Mouse (Mus musculus): ENCODE data around the gene Ttll5. TPM values are rescaled to one million over a fixed set of nuclear protein-coding genes. Genes with fewer than 3 reads are reported as not detected.

Gene Ttll5
- polyA plus RNA-seq, 1 experiment from 2014 or later: 13.9 TPM

DNA sequence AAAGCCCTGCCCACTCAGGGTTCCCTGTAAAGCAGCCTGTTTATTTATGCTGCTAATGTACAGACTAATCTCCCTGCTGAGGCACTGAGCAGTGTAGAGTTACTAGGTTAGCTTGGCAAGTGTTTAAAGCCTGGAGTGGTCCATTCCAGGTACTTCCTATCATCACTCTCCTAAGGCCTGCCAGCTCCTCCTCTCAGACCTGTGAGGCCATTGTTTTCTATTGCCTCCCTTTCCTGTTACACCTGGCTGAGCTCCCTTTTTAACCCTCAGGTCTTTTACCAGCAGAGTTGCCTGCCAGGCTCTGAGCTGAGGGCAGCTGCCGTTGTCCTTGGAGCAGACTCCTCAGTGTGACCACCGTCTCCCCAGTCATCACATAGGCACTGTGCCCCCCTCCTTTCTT lies 146.3 kb downstream of the Ttll5 start:
- Histone ChIP-seq H3K36me3 (no peaks in the 10 kb centered on the region), H3K4me1 (peaks cover 35% of the 10 kb centered on the region), H3K4me2 (no peak overlapping the region), H3K9ac (no peak overlapping the region), H3K27ac (peak overlapping the region; percentile 35; the same call in 1 of the 2 replicates), H3K9me3 (no peaks in the 10 kb centered on the region), H3K27me3 (no peaks in the 10 kb centered on the region), H3K4me3 (no peak overlapping the region)
- ATAC-seq (ENCODE audit: borderline replicate concordance, extremely low read depth, low FRiP score, low TSS enrichment): no peak
- WGBS: 46% methylated on average over 2 of the region's 2 CpGs

DNA sequence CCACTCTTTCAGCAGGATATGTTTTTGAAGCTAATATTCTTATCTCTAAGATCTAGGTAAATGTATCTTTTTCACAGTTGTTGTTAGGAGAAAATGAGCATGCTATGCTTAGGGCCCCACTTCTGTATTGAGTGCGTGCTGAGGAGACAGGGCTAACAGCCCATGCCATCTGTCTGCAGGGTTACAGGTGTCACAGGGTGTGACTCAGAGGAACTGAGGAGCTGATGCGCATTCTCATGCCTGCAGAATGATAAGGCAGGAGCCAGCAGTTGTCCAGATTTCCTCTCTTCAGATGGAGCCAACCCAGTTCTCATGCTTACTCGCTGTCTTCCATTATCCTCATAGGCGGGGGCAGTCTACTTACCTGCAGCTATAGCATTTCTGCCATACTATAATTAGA lies 147.2 kb downstream of the Ttll5 start:
- Histone ChIP-seq H3K4me1 (peaks cover 35% of the 10 kb centered on the region), H3K36me3 (no peaks in the 10 kb centered on the region), H3K4me2 (no peak overlapping the region), H3K4me3 (no peak overlapping the region), H3K9me3 (no peaks in the 10 kb centered on the region), H3K27me3 (no peaks in the 10 kb centered on the region), H3K9ac (no peak overlapping the region), H3K27ac (no peak overlapping the region)
- ATAC-seq (ENCODE audit: borderline replicate concordance, extremely low read depth, low FRiP score, low TSS enrichment): no peak
- WGBS: 91% methylated on average over 4 of the region's 4 CpGs

DNA sequence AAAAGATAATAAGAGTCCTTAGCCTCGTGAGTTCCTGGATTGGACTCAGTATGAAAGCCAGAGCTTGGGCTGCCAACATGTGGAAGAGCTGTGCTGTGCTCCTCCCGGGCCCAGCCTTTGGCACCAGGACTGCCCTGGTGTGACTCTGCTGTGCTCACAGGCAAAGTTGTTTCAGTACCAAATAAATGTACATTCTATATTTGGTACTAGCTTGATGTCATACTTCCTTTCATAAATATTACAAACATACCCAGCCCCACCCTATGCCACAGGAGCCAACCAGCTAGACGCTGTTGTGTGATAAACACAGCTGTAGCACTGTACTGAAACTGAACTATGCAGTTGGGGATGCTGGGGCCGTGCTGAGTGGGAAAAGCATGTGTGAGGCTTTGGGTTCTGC lies 149.1 kb downstream of the Ttll5 start:
- H3K27me3 ChIP-seq: no peaks in the 10 kb centered on the region
- H3K4me2 ChIP-seq: no peak overlapping the region
- H3K27ac ChIP-seq: peak overlapping the region; percentile 61
- H3K9ac ChIP-seq: no peak overlapping the region
- peak; percentile 86 for ATAC-seq (ENCODE audit: borderline replicate concordance, extremely low read depth, low FRiP score, low TSS enrichment)
- peaks cover 35% of the 10 kb centered on the region for H3K4me1 ChIP-seq
- no peak overlapping the region for H3K4me3 ChIP-seq
- H3K9me3 ChIP-seq: no peaks in the 10 kb centered on the region
- no peaks in the 10 kb centered on the region for H3K36me3 ChIP-seq
- 20% methylated on average over 4 of the region's 4 CpGs for WGBS

DNA sequence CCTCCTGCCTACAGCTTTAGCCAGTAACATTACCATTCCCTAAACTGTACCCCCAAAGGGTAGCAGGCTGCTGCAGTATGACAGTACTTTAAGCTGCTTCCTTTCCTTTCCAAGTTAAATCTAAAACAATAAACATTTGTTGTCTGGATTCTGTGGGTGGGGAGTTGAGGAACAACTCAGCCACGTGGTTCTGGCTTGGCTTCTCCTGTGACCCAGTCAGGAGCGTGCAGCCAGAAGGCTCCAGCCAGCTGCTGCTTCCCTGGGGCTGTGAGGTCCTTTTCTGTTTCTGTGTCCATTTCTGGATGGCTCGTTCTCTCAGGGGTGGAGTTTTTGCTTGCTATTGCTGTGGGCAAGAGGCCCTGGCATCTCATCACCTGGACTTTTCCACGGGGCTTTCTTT lies 149.6 kb downstream of the Ttll5 start:
- no peak overlapping the region for H3K4me2 ChIP-seq
- H3K27ac ChIP-seq: peak overlapping the region; percentile 61
- no peaks in the 10 kb centered on the region for H3K36me3 ChIP-seq
- H3K9me3 ChIP-seq: no peaks in the 10 kb centered on the region
- H3K9ac ChIP-seq: no peak overlapping the region
- ATAC-seq (ENCODE audit: borderline replicate concordance, extremely low read depth, low FRiP score, low TSS enrichment): peak; percentile 53; the same call in 1 of the 2 replicates
- no peak overlapping the region for H3K4me3 ChIP-seq
- 29% methylated on average over 4 of the region's 4 CpGs for WGBS
- peaks cover 35% of the 10 kb centered on the region for H3K4me1 ChIP-seq
- H3K27me3 ChIP-seq: no peaks in the 10 kb centered on the region

DNA sequence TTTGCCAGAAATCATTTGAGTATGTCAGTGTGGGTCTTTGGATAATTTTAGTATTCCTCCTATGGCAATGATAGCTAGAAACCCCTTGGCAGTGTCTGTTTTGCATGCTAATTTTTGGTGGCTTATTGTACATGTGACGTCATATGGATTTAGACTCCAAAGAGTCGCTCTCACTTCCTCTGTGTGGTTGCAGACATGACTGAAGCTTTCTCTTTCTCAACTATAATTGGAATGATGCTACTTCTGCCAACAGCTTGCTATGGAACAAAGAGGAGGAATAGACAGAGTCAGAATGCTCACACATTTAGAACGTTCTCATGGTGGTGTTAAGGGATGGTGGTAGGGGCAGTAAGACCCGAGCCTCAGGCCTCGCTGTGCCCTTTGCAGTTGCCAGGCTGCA lies 155.5 kb downstream of the Ttll5 start:
- Histone ChIP-seq H3K4me2 (no peak overlapping the region), H3K27ac (no peak overlapping the region), H3K36me3 (no peaks in the 10 kb centered on the region), H3K4me1 (peaks cover 5% of the 10 kb centered on the region; the same call in 1 of the 2 replicates), H3K4me3 (no peak overlapping the region), H3K27me3 (no peaks in the 10 kb centered on the region), H3K9ac (no peak overlapping the region), H3K9me3 (no peaks in the 10 kb centered on the region)
- 76% methylated on average over 5 of the region's 5 CpGs for WGBS
- no peak for ATAC-seq (ENCODE audit: borderline replicate concordance, extremely low read depth, low FRiP score, low TSS enrichment)

DNA sequence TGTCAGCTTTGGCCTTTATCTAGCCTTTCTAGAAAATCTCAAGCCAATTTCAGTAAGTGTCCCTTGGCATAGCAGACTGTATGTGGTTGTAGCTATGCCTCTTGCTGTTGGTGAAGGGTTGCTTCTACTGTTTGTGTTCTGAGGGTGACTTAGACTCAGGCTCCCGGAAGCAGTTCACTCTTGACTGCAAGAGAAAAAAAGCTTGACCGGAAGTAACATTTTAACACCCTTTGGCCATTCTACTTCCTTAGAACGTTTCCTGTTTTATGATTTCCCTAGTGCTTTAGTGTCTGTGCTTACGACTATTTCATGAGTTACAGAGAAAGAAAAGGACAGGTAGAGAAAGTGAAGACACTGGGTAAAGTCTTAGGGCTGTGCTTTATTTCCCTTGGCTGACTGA lies 161.1 kb downstream of the Ttll5 start:
- Histone ChIP-seq H3K4me2 (no peak overlapping the region), H3K9ac (no peak overlapping the region)

DNA sequence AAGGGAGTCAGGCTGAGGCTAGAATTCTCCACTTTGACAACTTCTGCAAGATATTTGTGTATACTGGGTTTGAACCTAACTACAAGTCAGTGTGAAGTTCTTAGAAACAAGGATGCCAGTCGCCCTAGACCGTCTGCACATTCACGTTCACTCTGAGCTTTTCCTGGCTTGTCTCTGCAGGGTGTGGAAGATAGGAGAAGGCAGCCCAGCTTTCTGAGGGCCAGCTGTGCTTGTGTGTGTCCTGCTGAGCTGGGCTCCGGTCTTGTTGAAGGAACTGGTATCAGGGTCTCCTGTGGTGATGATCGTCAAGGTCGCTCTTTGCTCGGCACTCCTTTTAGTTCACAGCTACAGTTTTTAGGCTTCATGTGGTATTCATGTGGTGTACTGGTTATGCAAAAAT lies 161.6 kb downstream of the Ttll5 start:
- Histone ChIP-seq H3K36me3 (no peaks in the 10 kb centered on the region), H3K27me3 (no peaks in the 10 kb centered on the region), H3K4me1 (peaks cover 31% of the 10 kb centered on the region), H3K4me2 (no peak overlapping the region), H3K4me3 (no peak overlapping the region), H3K9me3 (no peaks in the 10 kb centered on the region), H3K9ac (no peak overlapping the region), H3K27ac (no peak overlapping the region)
- WGBS: 52% methylated on average over 7 of the region's 7 CpGs
- no peak for ATAC-seq (ENCODE audit: borderline replicate concordance, extremely low read depth, low FRiP score, low TSS enrichment)

More for the DNA sequence above, 161.1 kb downstream of the Ttll5 start:
- H3K36me3 ChIP-seq: no peaks in the 10 kb centered on the region
- H3K4me3 ChIP-seq: no peak overlapping the region
- no peaks in the 10 kb centered on the region for H3K9me3 ChIP-seq
- 59% methylated on average over 4 of the region's 4 CpGs for WGBS
- no peaks in the 10 kb centered on the region for H3K27me3 ChIP-seq
- no peak for ATAC-seq (ENCODE audit: borderline replicate concordance, extremely low read depth, low FRiP score, low TSS enrichment)
- no peak overlapping the region for H3K27ac ChIP-seq
- H3K4me1 ChIP-seq: peaks cover 31% of the 10 kb centered on the region

DNA sequence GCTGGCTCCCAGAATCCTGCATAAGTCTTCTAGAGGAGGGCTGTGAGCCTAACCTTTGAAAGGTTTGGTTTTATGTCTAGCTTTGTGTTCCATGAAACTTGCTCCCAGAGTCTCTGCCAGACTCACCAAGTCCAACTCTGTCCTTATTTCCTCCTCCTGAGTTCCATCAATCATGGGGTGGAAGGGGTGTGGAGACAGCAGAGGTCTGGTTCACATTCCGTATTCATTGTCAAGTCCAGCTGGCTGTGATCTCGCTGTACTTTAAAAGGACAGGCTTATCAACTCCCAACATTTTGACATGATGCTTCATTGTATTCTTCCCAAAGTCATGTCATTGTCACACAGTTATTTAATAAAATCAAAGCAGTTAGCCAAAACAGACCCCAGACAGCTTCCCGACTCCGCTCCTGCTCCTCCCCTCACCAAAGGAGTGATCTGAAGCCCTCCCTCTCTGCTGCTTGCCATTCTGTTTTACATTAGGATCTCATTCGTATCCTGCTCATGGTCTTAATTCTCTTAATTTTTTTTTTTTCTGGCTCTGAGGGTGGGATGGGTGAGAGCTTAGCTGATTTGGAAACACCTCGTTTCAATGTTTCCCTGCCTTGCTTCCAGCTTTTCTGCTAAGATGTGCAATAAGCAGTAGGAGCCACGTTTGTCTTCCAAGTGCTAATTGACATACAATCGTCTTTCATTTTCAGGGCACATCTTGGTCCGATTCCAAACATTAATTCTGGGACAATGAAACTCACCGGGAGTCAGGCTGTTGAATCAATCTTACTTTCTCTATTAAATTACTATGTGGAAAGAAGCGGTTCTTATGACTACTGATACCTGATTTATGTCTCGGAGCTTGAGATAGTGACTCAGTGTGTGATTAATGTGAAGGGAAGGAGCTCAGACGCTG lies 162.3 kb downstream of the Ttll5 start:
- ATAC-seq (ENCODE audit: borderline replicate concordance, extremely low read depth, low FRiP score, low TSS enrichment): peak; percentile 59; the same call in 1 of the 2 replicates
- no peak overlapping the region for H3K4me2 ChIP-seq
- H3K27ac ChIP-seq: no peak overlapping the region
- H3K9ac ChIP-seq: no peak overlapping the region
- no peaks in the 10 kb centered on the region for H3K9me3 ChIP-seq
- no peaks in the 10 kb centered on the region for H3K36me3 ChIP-seq
- H3K4me3 ChIP-seq: no peak overlapping the region
- no peaks in the 10 kb centered on the region for H3K27me3 ChIP-seq
- H3K4me1 ChIP-seq: peaks cover 31% of the 10 kb centered on the region
- WGBS: 40% methylated on average over 13 of the region's 13 CpGs

DNA sequence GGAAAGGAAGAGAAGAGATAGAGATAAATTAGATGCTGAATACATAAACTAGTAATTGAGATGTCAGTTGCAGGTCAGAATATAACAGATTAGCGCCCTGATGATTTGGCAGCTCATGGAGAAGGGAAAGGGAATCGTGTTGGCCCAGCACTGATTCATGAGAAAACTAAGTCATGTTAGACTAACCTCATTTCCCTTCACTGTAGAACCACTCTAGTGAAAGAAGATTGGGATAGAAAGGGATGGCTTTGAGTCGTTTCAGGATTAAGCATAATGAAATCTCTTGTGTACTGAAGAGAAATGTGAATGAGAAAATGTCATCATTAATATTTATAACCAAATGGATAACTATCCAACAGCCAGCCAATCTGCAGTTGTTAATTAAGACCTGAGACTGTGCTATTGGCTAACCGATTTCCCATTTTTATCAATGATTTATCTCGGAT lies 163.0 kb downstream of the Ttll5 start:
- no peak for ATAC-seq (ENCODE audit: borderline replicate concordance, extremely low read depth, low FRiP score, low TSS enrichment)
- no peaks in the 10 kb centered on the region for H3K36me3 ChIP-seq
- no peak overlapping the region for H3K4me3 ChIP-seq
- H3K9ac ChIP-seq: no peak overlapping the region
- no peak overlapping the region for H3K4me2 ChIP-seq
- peaks cover 31% of the 10 kb centered on the region for H3K4me1 ChIP-seq
- 75% methylated on average over 5 of the region's 5 CpGs for WGBS
- no peak overlapping the region for H3K27ac ChIP-seq
- H3K9me3 ChIP-seq: no peaks in the 10 kb centered on the region
- H3K27me3 ChIP-seq: no peaks in the 10 kb centered on the region

DNA sequence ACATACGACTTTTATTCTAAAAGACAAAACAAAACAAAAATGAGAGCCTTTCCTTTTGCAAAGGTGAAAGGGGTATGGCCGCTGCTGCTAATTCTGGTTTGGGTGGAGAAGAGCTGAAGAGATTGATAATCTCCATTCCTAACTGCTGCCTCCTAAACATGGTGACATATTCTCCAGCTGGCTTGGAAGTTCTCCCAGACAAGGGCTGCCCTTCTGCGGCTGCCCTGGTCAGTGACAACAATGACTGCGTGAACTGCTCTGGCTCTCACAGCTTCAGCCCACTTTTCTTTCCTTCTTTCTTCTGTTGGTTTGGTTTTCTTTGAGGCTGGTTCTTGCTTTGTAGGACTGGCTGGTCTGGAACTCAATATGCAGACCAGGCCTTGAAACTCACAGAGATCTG lies 163.7 kb downstream of the Ttll5 start:
- H3K27ac ChIP-seq: no peak overlapping the region
- no peak overlapping the region for H3K4me2 ChIP-seq

DNA sequence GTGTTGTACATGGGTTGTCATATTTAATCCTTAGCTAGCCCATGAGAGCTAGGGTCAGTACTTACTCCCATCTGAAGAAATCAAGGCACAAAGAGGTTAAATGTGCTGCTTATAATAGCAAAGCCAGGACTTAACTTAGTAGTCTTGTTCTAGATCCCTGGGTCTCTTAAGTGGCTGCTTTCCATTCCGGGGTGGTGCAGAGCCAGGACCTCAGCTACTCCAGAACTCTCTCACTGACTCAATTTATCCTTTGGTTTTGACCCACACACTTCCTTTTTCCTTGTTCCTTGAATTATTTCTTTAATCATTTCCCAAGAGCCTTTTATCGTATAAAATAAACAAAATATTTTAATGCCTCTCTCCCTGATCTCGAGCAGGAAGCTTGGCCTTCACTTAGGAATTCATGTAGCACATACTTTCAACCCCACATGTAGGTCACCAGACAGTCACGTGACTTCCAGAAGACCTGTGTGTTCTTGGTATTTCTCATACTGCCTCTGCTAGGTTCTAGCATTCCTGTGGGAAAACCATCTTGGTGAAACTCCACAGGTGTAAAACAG lies 164.4 kb downstream of the Ttll5 start:
- 30% methylated on average over 4 of the region's 4 CpGs for WGBS
- no peak overlapping the region for H3K4me2 ChIP-seq
- no peak overlapping the region for H3K9ac ChIP-seq
- no peaks in the 10 kb centered on the region for H3K9me3 ChIP-seq
- no peaks in the 10 kb centered on the region for H3K36me3 ChIP-seq
- no peak for ATAC-seq (ENCODE audit: borderline replicate concordance, extremely low read depth, low FRiP score, low TSS enrichment)
- H3K4me1 ChIP-seq: peaks cover 31% of the 10 kb centered on the region
- H3K4me3 ChIP-seq: no peak overlapping the region
- peak overlapping the region; percentile 31 for H3K27ac ChIP-seq
- H3K27me3 ChIP-seq: no peaks in the 10 kb centered on the region

More for the DNA sequence above, 163.7 kb downstream of the Ttll5 start:
- H3K9me3 ChIP-seq: no peaks in the 10 kb centered on the region
- no peak overlapping the region for H3K4me3 ChIP-seq
- peaks cover 31% of the 10 kb centered on the region for H3K4me1 ChIP-seq
- no peaks in the 10 kb centered on the region for H3K36me3 ChIP-seq
- no peaks in the 10 kb centered on the region for H3K27me3 ChIP-seq
- H3K9ac ChIP-seq: no peak overlapping the region
- WGBS: 77% methylated on average over 4 of the region's 4 CpGs
- no peak for ATAC-seq (ENCODE audit: borderline replicate concordance, extremely low read depth, low FRiP score, low TSS enrichment)
